Mouse (Mus musculus): ENCODE data around the gene Lrrc8c. TPM values are rescaled to one million over a fixed set of nuclear protein-coding genes. Genes with fewer than 3 reads are reported as not detected.

Lrrc8c gene
- polyA plus RNA-seq, 1 experiment from 2014 or later: 21.4 TPM

DNA sequence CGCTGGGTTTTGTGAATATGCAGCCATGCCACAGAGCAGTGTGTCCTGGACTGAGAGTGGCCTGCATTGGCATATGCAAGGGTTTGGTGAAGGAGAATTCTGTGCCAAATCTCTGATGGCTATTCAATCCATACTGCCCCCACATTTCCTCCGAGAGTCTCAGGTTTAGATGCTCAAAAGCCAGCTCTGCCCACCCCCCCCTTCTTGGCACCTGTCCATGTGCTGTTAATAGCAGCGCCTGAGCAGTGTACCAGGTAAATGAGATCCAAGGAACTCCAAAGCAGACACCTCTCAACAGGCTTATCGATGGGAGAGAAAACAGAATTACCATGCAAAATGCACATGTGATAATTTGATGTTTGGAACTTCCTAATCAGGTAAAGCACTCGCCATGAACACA lies 29.0 kb upstream of the Lrrc8c start:
- no peaks in the 10 kb centered on the region for H3K4me1 ChIP-seq (ENCODE audit: control insufficient read depth, insufficient read depth, low read length)
- no peak overlapping the region for H3K27ac ChIP-seq (ENCODE audit: low read length)
- no peaks in the 10 kb centered on the region for H3K36me3 ChIP-seq (ENCODE audit: control insufficient read depth, insufficient read depth, low read length)
- H3K4me2 ChIP-seq (replicated peaks; ENCODE audit: low read depth, low read length): no peak overlapping the region
- H3K27me3 ChIP-seq (ENCODE audit: control insufficient read depth, insufficient read depth, low read length): no peaks in the 10 kb centered on the region
- H3K9me3 ChIP-seq (ENCODE audit: control insufficient read depth, low read depth, low read length): no peaks in the 10 kb centered on the region
- H3K9ac ChIP-seq (replicated peaks; ENCODE audit: low read depth, low read length): no peak overlapping the region
- ATAC-seq (ENCODE audit: insufficient number of reproducible peaks, insufficient read depth, low FRiP score, low read depth): no peak
- 90% methylated on average over 5 of the region's 5 CpGs for WGBS
- H3K4me3 ChIP-seq (ENCODE audit: low read depth, low read length): no peak overlapping the region

DNA sequence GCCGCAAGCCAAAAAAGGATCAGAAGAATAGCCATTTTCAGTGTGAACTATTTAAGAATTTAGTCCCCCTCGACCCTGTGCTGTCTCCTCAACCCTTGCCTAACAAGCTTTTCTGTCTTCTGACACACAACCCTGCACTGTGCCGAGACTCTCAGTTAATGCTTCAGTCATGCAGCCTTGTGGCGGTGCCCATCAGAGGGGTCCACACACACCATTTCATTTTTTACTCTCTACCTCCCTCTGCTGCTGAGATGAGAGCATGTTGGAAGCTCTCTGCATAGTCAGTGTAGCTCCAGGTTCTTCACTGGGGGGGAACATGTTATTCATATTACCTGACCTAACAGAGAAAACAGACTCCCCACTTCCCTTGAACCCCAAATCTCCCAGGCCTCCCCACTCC lies 27.8 kb upstream of the Lrrc8c start:
- 61% methylated on average over 4 of the region's 4 CpGs for WGBS
- H3K9me3 ChIP-seq (ENCODE audit: control insufficient read depth, low read depth, low read length): no peaks in the 10 kb centered on the region

DNA sequence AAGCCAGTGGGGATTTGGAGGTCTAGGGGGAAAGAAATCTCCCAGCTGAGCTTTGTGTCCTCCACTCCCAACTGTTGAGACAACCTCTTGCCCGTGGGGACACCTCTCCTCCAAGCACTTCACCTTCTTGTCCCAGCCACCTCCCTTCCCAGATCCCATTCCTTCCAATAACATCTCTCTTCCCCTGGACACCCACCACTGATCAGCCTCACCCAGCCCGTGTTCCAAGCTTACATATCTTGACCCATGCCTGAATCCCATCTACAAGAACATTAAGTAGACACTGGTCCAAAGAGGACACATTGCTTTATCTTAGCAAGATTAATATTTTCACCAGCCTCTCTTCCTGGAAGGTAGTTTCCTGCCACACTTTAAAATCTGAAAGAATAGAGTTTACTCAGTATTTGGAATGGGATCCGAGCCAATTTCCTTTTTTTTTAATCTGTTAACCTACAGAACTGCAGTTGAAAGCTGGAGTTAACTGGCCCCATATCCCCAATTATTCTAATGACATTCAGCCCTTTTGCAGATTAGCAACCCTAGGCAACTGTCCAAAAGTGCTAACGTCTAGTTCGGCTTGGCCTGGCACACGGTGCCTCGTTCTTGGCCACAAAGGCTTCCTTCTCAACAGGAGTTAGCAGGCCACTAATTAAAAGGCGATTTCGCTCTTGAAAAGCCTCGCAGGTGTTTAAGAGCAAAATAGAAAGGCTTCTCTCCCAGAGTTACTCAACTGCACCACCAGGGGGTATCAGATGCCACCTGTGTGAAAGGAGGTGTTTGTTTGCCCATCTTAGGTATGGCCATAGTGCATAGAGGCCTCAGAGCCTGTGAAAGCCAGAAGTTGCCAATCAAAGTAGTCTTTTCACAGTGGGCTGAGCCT lies 26.6 kb upstream of the Lrrc8c start:
- Histone ChIP-seq H3K4me1 (ENCODE audit: control insufficient read depth, insufficient read depth, low read length) (0 out of 2 replicates have a peak, but pooled peaks cover 4% of the 10 kb centered on the region), H3K36me3 (ENCODE audit: control insufficient read depth, insufficient read depth, low read length) (no peaks in the 10 kb centered on the region), H3K4me2 (replicated peaks; ENCODE audit: low read depth, low read length) (no peak overlapping the region), H3K4me3 (ENCODE audit: low read depth, low read length) (no peak overlapping the region), H3K27ac (ENCODE audit: low read length) (no peak overlapping the region), H3K27me3 (ENCODE audit: control insufficient read depth, insufficient read depth, low read length) (no peaks in the 10 kb centered on the region), H3K9me3 (ENCODE audit: control insufficient read depth, low read depth, low read length) (no peaks in the 10 kb centered on the region), H3K9ac (replicated peaks; ENCODE audit: low read depth, low read length) (no peak overlapping the region)
- ATAC-seq (ENCODE audit: insufficient number of reproducible peaks, insufficient read depth, low FRiP score, low read depth): no peak
- 51% methylated on average over 10 of the region's 10 CpGs for whole genome bisulfite sequencing

More for the DNA sequence above, 27.8 kb upstream of the Lrrc8c start:
- H3K9ac ChIP-seq (replicated peaks; ENCODE audit: low read depth, low read length): no peak overlapping the region
- no peak overlapping the region for H3K4me2 ChIP-seq (replicated peaks; ENCODE audit: low read depth, low read length)
- H3K36me3 ChIP-seq (ENCODE audit: control insufficient read depth, insufficient read depth, low read length): no peaks in the 10 kb centered on the region
- H3K4me3 ChIP-seq (ENCODE audit: low read depth, low read length): no peak overlapping the region
- H3K27me3 ChIP-seq (ENCODE audit: control insufficient read depth, insufficient read depth, low read length): no peaks in the 10 kb centered on the region
- no peak overlapping the region for H3K27ac ChIP-seq (ENCODE audit: low read length)
- ATAC-seq (ENCODE audit: insufficient number of reproducible peaks, insufficient read depth, low FRiP score, low read depth): no peak
- 0 out of 2 replicates have a peak, but pooled peaks cover 4% of the 10 kb centered on the region for H3K4me1 ChIP-seq (ENCODE audit: control insufficient read depth, insufficient read depth, low read length)

DNA sequence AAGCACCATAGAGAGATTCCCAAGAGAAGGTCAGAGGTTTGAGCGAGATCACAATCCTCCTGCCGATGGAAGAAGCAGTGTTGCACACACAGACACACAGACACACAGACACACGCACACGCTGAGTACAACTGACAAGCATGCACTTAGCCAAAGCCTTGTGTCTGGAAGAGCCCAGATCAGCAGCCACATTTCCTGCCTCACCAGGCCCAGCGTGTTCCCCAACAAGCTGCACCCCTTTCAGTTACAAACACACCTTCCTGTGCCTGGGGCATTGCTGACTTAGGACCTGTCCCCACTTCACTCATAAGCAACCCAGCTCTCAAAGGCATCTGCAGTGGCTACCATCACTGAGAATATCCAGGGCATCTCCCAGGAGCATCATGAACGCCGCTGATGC lies 25.8 kb upstream of the Lrrc8c start:
- 87% methylated on average over 7 of the region's 7 CpGs for WGBS
- no peaks in the 10 kb centered on the region for H3K9me3 ChIP-seq (ENCODE audit: control insufficient read depth, low read depth, low read length)
- H3K4me1 ChIP-seq (ENCODE audit: control insufficient read depth, insufficient read depth, low read length): 0 out of 2 replicates have a peak, but pooled peaks cover 4% of the 10 kb centered on the region
- H3K27ac ChIP-seq (ENCODE audit: low read length): no peak overlapping the region
- no peaks in the 10 kb centered on the region for H3K36me3 ChIP-seq (ENCODE audit: control insufficient read depth, insufficient read depth, low read length)
- H3K9ac ChIP-seq (replicated peaks; ENCODE audit: low read depth, low read length): no peak overlapping the region
- no peak overlapping the region for H3K4me3 ChIP-seq (ENCODE audit: low read depth, low read length)
- ATAC-seq (ENCODE audit: insufficient number of reproducible peaks, insufficient read depth, low FRiP score, low read depth): no peak
- no peaks in the 10 kb centered on the region for H3K27me3 ChIP-seq (ENCODE audit: control insufficient read depth, insufficient read depth, low read length)
- H3K4me2 ChIP-seq (replicated peaks; ENCODE audit: low read depth, low read length): no peak overlapping the region

DNA sequence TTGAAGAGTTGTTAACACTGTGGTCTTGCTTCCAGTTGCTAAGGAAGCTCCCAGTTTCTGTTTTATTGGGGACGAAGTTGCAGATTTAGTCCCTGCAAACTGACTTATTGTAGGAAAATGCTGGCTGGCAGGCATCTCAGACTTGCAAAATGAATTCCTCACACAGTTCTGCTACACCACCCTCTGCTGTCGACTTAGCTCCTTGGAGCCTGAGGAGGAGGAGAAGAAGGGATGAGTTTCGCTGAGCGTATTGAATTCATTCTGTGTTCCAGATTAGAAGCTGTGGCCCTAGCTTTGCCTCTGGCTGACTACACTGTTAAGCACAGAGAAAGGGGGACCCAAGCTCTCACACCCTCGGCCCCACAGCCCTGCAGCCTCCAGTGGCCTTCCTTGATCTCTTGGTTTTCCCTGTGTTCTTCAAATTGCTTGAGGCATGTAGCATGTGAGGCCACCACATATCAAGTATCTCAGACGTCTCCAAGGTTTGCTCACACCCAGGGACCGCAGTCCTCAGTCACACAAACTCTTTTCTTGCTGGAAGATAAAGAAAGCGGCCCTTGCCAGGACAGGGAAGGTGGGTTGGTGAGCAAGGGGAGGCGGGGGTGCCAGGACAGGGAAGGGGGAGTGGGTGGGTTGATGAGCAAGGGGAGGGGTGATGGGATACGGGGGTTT lies 24.8 kb upstream of the Lrrc8c start:
- H3K27me3 ChIP-seq (ENCODE audit: control insufficient read depth, insufficient read depth, low read length): no peaks in the 10 kb centered on the region
- H3K9me3 ChIP-seq (ENCODE audit: control insufficient read depth, low read depth, low read length): no peaks in the 10 kb centered on the region
- no peak overlapping the region for H3K4me3 ChIP-seq (ENCODE audit: low read depth, low read length)
- H3K27ac ChIP-seq (ENCODE audit: low read length): no peak overlapping the region
- 0 out of 2 replicates have a peak, but pooled peaks cover 4% of the 10 kb centered on the region for H3K4me1 ChIP-seq (ENCODE audit: control insufficient read depth, insufficient read depth, low read length)
- H3K36me3 ChIP-seq (ENCODE audit: control insufficient read depth, insufficient read depth, low read length): no peaks in the 10 kb centered on the region
- no peak overlapping the region for H3K9ac ChIP-seq (replicated peaks; ENCODE audit: low read depth, low read length)
- WGBS: 49% methylated on average over 10 of the region's 10 CpGs
- no peak overlapping the region; the same call in 1 of the 2 replicates for H3K4me2 ChIP-seq (replicated peaks; ENCODE audit: low read depth, low read length)
- peak; percentile 2; the same call in 1 of the 2 replicates for ATAC-seq (ENCODE audit: insufficient number of reproducible peaks, insufficient read depth, low FRiP score, low read depth)

DNA sequence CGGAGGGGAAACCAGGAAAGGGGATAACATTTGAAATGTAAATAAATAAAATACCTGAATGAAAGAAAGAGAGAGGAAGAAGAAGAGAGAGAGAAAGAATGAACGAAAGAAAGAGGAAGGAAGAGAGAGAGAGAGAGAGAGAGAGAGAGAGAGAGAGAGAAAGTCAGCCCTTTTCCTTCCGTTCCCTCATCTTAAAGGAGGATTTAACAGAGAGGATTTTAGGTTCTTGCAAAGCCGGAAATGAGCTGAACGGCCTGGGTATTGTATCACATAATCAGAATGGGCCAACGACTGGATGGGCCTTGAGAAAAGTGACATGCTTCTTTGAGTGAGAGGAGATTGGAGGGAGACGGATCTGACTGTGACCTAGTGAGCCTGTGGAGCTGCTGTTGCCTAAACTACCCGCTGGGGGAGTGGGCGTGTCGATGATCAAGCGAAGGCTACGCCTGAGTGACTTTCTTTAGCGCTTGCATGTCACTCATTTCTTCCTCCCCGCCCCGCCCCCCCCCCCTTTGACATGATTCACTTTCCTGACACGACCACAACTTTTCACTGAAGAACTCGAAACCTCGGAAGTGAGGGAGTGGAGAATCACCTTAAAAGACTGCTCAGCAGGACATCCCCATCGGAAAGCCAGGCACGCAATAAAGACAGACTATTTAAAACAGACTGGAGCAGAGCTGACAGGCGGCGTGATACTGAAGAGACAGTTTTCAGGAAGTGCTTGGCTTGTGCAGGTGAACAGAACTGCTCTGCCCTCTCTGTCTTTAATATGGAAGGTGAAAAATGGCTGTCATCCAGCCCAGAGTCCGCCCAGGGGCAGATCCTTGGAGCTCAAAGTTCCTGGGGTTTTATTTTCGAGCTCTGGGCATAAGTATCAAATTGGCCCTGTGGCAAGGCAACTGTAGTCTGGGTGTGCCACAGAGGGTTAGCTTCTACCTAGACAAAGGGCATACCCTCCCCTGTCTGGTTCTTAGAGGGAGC lies 24.0 kb upstream of the Lrrc8c start:
- Histone ChIP-seq H3K27ac (ENCODE audit: low read length) (no peak overlapping the region), H3K4me1 (ENCODE audit: control insufficient read depth, insufficient read depth, low read length) (0 out of 2 replicates have a peak, but pooled peaks cover 4% of the 10 kb centered on the region), H3K4me2 (replicated peaks; ENCODE audit: low read depth, low read length) (peak overlapping the region; percentile 55), H3K9ac (replicated peaks; ENCODE audit: low read depth, low read length) (no peak overlapping the region), H3K36me3 (ENCODE audit: control insufficient read depth, insufficient read depth, low read length) (no peaks in the 10 kb centered on the region), H3K9me3 (ENCODE audit: control insufficient read depth, low read depth, low read length) (no peaks in the 10 kb centered on the region), H3K4me3 (ENCODE audit: low read depth, low read length) (peak overlapping the region; percentile 24), H3K27me3 (ENCODE audit: control insufficient read depth, insufficient read depth, low read length) (no peaks in the 10 kb centered on the region)
- WGBS: 8% methylated on average over 23 of the region's 24 CpGs
- peak; percentile 84 for ATAC-seq (ENCODE audit: insufficient number of reproducible peaks, insufficient read depth, low FRiP score, low read depth)

DNA sequence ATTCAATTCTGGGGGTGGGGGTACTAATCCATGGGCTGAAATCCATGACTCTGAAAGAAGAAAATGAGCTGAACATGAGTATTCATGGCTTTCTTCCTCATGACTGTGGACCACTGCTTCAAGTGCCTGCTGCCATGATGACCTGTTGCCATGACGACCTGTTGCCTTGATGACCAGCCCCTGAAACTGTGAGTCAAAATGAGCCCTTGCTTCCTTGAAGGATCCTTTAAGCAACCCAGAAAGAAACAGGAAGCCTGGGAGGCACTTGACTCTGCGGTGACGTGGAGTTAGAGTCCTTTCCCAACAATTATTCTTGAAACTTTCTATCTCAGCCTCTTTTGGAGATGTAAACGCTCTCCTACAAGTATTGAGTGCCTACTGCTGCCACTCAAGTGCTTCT lies 23.1 kb upstream of the Lrrc8c start:
- no peak overlapping the region for H3K4me3 ChIP-seq (ENCODE audit: low read depth, low read length)
- no peaks in the 10 kb centered on the region for H3K27me3 ChIP-seq (ENCODE audit: control insufficient read depth, insufficient read depth, low read length)
- no peak overlapping the region for H3K27ac ChIP-seq (ENCODE audit: low read length)
- 90% methylated on average over 4 of the region's 4 CpGs for WGBS
- H3K9ac ChIP-seq (replicated peaks; ENCODE audit: low read depth, low read length): no peak overlapping the region
- H3K36me3 ChIP-seq (ENCODE audit: control insufficient read depth, insufficient read depth, low read length): no peaks in the 10 kb centered on the region
- no peaks in the 10 kb centered on the region for H3K9me3 ChIP-seq (ENCODE audit: control insufficient read depth, low read depth, low read length)
- no peak overlapping the region for H3K4me2 ChIP-seq (replicated peaks; ENCODE audit: low read depth, low read length)
- 0 out of 2 replicates have a peak, but pooled peaks cover 4% of the 10 kb centered on the region for H3K4me1 ChIP-seq (ENCODE audit: control insufficient read depth, insufficient read depth, low read length)
- ATAC-seq (ENCODE audit: insufficient number of reproducible peaks, insufficient read depth, low FRiP score, low read depth): no peak

DNA sequence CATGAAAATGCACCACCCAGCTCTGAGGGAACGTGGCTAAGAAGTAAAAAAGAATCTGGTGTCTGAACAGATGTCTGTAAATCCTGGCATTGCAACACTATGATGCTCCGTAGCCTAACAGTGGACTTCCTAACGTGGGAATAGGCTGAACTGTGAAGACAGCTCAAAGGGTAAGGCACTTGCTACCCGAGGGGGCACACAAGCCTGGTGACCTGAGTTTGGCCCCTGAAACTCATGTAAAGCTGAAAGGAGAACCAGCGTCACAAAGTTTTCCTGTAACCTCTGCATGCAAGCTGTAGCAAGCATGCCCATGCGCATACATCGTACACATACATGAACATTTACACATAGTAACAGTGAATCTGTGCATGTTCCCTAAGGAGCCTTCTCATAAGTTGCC lies 22.6 kb upstream of the Lrrc8c start:
- Histone ChIP-seq H3K4me3 (ENCODE audit: low read depth, low read length) (no peak overlapping the region), H3K4me2 (replicated peaks; ENCODE audit: low read depth, low read length) (no peak overlapping the region), H3K36me3 (ENCODE audit: control insufficient read depth, insufficient read depth, low read length) (no peaks in the 10 kb centered on the region), H3K27ac (ENCODE audit: low read length) (no peak overlapping the region), H3K4me1 (ENCODE audit: control insufficient read depth, insufficient read depth, low read length) (0 out of 2 replicates have a peak, but pooled peaks cover 4% of the 10 kb centered on the region), H3K9ac (replicated peaks; ENCODE audit: low read depth, low read length) (no peak overlapping the region), H3K27me3 (ENCODE audit: control insufficient read depth, insufficient read depth, low read length) (no peaks in the 10 kb centered on the region), H3K9me3 (ENCODE audit: control insufficient read depth, low read depth, low read length) (no peaks in the 10 kb centered on the region)
- ATAC-seq (ENCODE audit: insufficient number of reproducible peaks, insufficient read depth, low FRiP score, low read depth): no peak
- 83% methylated on average over 7 of the region's 7 CpGs for WGBS
